Mouse (Mus musculus) cerebellum, adult 9-11 months (tissue): ENCODE measurements around the gene Cd300ld5.
A peak's percentile ranks its signal among the peaks of the same experiment; 100 is the strongest.
"Not testable (repeated sequence)": the region's sequence is repeated elsewhere in the genome, so short reads cannot be mapped to it uniquely, and the experiment has no call there.

Experiments used
- DNase-seq: peaks from one replicate; pipeline ENCODE4 v3.0.0; 2022

Gene Cd300ld5

DNA sequence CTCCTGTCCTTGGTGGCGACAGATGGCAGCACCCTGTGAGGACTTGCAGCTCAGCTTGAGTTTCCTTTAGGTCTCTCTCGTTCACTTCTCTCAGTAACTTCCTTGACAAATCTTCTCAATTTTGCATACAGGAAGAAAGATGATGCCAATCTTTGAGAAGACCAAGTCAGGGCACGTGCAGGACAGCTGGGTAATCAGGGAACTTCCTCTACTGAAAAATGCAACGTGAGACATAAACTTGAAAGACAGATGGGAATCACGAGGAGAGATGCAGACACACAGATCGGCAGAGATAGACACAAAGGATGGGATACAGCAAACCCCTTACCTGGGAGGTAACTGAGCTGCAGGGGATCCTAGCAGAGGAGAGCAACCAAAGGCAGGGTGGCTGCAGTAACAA lies at the start of gene Cd300ld5:
Cd300ld5 (minus strand) TSS at position 101 of the 400 bp plus-strand sequence.
- DNase-seq = not testable (repeated sequence)

DNA sequence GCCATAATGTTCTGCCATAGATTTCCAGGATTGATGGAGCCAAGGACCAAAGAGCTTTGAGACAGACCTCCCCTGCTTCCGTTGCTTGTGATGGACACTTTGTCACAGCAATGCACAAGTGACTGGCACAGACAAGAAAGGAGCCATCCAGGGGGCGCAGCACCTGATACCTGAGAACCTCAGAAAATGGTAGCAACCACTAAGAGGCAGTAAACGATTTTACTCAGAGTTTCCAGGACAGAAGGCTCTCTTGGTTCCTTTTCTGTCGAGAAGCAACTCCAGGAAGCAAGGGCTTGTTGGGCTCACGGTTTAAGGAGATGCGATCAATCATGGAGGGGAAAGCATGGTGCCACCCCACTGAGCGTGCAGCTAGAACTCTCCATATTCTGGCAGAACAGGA lies 48.6 kb upstream of the Cd300ld5 start:
- no peak for DNase-seq

DNA sequence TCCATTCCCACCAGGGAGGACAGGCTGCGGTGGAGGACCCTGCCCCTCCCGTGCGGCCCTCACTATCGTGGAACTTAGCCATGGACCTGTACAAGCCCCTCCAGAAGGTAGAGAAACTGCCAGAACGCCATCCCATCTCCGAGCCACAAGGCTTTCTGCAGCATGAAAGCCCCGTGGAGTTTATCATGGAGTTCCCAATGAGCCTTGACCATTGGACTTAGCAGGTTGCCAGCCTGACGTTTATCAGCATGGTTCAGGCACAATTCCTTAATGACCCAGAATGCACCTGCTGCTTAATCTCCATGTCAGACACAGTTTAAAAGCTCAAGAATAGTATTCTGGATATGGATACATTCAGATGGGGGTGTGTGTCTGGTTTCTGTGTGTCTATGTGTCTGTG lies 47.5 kb upstream of the Cd300ld5 start:
- no peak for DNase-seq

DNA sequence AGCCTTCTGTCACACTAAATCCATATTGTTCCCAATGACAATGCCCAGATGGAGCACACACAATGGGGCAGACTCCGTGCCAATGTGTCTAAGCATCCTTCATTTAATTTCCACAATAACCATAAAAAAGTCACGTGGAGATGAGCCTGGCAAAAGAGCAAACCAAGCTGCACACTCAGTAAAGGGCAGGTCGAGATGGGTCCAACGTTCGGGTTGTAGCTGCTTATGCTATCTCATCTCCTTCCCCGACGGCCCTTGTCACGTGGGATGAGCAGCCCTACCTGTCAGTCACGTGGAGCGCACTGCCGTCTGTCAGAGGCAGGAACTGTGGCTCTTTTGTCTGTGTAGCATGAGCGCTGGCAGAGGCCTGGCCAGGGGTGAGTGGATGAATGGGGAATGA lies 47.0 kb upstream of the Cd300ld5 start:
- peak; percentile 58 for DNase-seq

DNA sequence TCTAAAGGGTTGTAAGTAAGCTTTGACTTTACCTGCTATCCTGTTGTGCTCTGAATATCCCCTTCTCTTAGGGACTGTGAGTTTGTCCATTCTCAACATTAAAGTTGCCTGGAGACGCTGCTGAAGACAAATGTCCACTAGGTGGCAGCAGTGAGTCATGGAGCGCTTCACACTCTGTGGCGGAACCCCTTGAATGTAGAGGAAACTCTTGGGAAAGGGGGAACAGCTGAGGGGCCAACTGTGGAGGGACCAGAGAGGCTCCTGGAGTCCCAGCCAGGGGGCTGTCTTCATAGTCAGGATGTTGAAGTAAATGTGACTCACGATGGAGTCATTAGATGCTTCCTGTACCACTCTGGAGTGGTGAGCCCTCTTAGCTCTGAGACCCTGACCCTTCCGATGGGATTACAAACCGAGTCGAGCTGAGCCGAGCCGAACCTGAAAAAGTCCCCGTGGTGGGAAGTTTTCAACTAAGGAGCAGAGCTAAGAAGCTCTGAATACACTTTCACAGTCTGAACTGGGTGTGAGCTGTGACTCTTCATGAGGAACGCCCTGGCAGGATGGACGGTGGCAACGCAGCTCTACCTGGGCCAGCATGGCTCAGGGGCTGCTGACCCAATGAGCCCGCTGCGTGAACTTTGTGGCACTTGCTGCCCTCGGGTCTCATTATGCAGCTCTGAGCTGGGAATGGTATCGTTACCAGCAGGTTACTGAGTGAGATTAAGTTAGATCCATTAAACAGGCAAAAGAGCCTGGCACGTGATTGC lies 46.0 kb upstream of the Cd300ld5 start:
- peak; percentile 78 for DNase-seq

DNA sequence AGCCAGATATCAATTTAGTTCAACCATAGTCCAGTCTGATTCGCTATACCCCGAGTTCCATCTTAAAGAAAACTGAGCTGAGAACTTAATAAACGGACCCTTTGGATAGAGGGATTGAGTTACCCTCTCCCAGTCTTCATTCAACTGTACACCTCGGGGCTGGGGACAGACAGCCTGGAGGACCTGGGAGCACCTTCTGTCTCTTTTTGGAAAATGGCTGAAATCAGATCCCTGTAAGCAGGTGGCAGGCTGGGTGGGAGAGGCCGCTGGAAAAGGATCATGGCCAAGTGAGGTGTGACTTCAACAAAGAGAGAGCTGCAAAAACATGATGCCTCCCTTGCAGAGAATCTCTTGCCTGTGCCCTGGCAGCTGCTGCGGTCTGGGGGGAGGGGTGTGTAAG lies 44.6 kb upstream of the Cd300ld5 start:
- DNase-seq = no peak

DNA sequence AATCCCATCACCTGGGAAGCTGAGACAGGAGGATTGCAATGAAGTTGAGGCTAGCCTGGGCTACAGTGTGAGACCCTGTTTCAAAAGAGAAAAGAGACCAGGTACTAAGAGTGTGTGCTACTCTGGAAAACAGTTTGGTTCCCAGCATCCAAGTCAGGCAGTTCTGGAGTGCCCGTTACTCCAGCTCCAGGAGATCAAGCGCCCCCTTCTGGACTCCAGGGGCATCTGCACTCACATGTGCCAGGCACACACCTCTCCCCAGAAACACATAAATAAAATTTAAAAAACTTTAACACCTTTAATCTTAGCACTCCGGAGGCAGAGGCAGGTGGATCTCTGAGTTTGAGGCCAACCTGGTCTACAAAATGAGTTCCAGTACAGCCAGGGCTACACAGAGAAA lies 43.8 kb upstream of the Cd300ld5 start:
- DNase-seq = no peak

DNA sequence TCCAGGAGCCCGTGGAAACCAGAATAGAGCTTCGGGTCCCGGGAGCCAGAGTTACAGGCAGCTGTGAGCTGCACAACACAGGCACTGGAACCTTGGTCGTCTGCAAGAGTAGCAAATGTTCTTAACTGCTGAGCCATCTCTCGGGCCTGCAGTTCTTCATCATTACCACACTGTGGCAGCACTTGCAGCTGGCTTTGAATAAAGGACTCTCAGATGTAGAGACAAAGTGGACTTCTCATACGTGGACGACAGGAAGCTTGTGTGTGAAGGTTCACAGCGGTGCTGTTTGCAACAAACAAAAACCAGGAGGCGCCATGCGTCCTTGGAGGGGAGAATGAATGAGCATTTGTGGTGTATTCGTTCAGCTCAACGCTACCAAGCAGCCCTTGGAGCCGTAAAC lies 43.3 kb upstream of the Cd300ld5 start:
- DNase-seq = peak; percentile 75

DNA sequence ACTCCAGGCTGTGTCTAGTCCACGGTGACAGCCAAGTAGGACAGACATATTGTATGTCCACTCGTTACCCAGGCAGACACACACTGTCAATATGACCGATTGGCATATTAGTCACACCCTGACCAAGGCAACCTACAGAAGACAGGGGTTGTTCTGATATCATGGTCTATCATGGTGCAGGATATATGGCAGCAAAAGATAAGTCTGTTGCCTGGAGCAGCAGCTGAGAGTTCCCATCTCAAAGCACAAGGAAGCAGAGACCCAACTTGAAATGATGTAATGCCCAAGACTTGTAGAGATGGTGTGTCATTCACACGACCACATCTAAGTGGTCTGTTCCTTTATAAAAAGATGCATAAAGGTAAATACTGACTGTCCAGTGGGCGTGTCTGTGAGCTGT lies 41.1 kb upstream of the Cd300ld5 start:
- DNase-seq = no peak

DNA sequence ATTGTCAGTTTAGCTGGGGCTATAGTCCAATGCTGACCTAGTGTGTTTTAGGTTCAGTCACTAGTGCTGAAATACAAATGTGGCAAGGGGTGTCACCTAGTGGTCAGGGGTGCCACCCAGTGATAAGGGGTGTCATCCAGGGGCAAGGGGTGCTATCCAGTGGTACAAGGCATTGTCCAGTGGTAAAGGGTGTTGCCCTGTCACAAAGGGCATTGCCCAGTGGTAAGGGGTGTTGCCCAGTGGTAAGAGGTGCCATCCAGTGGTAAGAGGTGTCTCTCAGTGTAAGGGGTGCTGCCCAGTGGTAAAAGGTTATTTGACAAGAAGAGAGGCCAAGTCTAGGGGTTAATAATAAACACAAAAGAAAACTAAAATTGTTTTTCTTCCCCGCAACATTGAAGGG lies 39.9 kb upstream of the Cd300ld5 start:
- DNase-seq = no peak

DNA sequence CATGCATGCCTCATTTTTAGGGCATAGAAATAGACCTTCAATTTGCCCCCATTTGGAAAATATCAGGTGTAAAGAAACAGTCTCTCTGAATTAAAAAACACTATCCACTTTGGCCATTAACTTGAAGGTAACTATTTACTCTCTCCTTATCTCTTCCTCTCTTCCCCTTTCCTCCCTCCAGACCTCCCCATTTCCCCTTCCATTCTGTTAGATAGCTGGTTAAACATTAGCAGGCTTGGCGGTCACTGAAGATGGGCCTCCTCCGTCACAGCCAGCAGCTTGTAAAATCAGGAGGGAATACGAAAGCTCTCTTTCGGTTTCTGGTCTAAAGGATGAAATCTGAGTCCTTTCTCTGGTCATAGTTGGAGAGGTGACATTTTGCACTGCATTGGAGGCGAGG lies 38.3 kb upstream of the Cd300ld5 start:
- DNase-seq = no peak

DNA sequence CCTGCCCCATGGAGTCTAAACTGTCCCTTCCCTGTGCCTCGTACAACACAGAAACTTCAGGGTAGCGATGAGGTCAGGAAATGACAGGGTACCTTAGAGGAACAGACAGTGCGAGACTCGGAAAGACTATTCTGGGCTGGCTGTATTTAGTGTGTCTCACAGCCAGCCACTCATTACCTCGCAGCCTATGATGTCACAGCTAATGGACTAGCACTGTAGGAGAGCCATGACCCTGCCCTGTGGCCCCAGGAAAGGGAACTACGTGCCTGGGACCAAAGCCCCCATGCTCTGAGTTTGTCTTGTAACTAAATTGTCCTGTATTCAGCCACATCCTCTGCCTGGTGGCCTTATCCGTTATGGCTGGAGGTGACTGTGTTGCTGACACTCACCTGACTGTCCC lies 37.8 kb upstream of the Cd300ld5 start:
- no peak for DNase-seq

DNA sequence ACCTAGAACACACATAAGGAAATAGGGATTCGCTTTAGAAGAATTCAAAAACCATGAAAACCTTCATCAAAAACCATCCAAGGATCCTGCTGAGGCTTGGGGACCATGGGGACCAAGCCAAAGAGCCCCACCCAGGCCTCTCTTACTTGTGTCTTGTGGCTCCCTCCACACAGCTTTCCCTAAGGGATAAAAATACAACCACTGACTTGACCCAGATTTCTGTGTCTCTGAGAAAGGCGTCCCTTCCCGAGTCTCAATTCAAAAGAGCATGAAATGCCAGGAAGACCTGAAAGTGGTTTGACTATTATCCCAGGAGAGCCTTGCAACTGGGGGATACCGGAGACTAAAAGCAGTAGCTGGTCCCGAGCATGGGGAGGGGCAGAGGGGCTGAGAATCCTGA lies 35.4 kb upstream of the Cd300ld5 start:
- no peak for DNase-seq

DNA sequence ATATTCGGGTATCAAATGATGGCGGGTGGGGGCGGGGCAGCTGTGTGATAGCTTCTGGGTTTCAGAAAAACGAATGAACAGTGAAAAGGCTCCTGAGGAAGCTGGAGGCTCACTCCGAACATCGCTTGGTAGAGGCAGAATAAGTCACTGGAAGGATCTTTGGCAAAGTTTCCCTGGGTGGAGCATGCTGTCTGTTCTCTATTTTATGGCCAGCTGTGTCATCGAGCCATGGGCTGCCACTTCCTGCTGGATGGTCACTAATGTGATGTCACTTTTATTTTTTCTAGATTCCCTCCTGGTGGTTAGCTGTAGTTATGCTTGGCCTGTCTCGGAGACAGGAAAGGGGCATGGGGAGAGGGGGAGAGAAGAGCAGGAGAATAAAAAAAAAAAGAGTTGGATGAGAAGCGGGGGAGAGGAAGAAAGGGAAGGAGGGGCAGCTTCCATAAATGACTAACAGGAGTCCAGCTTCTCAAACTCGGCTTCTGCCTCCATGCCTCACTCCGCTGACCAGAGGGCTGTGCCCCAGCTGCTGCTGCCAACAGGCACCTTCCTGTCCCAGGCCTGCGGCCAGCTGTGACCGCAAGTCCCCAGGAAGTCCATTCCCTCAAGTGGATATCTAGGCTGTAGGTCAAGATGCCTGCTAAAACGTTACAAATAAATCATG lies 34.2 kb upstream of the Cd300ld5 start:
- DNase-seq = no peak

DNA sequence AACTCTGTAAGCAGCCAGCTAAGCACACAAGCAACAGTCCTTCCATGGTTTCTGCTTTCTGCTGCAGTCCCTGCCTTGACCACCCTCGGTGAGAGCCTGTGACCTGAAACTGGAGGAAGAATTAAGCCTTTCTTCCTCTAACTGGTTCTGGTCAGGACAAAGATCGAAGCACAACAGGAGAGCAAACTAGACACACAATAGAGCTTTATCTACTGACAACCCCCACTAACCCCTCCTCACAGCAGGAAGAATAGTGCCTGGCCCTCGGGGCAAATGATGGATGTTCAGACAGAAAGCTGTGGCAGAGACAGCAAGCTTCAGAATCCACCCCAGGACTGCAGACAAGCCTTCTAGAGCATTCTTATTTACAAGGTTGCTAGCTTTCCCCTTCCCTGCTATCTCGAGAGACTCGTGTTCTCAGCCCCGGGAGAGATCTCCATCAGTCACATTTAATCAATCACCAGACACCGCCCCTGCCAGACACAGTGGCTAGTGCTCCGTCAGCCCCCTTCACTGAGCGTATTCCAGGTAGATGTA lies 33.5 kb upstream of the Cd300ld5 start:
- DNase-seq = no peak

DNA sequence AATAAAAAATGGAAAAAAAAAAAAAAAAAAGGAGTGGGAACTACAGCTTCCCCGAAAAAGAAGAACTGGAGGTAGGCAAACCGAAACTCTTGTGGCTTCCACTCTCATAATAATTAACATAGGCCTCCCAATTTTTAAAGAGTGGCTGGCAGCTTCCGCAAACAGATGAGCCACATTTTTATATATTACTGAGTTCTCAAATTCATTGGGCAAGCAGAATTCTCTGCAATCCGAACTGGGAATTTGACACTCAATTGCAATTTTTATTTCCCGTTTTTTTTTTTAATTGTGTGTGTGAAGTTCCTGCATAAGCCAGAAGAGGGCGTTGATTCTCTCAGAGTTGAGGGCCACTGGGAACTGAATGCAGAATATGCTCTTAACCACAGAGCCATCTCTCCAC lies 29.2 kb upstream of the Cd300ld5 start:
- DNase-seq = no peak

DNA sequence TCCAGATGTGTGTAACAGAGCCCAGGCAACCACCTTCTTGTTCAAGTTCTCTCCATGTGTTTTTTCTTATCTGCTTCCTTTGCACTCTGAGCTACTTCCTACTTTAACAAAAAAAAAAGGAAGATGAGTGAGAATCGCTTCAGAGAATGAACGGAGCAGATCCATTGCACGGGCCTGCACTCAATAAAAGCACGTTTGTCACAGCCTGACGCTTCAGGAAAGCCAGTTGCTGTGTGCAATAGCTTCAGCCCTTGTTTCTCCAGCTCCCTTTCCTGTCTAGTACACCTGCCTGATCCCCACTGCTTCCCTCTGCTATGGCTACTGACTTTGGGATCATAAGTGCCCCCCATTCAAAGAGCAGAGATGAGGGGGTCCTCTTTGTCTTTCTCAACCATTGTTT lies 24.5 kb upstream of the Cd300ld5 start, which contains the start of gene Cd300e:
Cd300e (minus strand) TSS at position 101 of the 400 bp plus-strand sequence.
- no peak for DNase-seq

DNA sequence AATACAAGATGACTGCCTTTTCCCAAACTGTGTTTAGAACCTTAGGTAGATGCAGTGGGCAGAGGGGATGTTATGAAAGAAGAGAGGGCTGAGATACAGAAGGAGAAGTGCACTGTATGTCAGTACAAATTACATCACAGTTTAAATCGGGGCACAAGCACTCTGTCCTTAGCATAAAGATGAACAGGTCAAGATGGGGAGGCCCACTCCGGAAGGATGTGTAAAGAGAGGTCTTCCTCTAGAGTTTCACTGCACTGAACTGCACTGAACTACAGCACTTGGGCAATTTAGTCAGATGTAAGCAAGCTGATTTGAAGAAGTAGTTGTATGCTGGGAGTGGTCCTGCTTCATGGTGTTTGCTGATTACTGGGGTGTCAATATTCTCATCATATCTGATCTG lies 22.2 kb upstream of the Cd300ld5 start:
- no peak for DNase-seq

DNA sequence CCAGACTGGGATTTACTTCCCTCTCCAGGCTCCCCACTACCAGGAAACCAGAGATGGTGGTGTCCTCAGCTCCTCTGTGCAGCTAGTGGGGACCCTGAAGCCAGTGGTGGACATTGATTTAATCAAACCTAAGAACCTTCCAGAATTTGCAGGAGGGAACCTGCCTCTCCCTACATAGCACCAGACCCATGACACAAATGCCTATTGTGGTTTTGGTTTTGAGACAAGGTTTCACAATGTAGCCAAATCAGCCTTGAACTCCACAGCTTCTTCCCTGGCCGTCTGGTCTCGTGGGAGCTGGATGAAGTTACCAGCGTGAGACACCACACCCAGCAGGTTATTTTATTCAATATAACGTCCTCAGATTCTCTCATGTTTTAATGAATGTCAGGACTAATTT lies 21.1 kb upstream of the Cd300ld5 start:
- no peak for DNase-seq

DNA sequence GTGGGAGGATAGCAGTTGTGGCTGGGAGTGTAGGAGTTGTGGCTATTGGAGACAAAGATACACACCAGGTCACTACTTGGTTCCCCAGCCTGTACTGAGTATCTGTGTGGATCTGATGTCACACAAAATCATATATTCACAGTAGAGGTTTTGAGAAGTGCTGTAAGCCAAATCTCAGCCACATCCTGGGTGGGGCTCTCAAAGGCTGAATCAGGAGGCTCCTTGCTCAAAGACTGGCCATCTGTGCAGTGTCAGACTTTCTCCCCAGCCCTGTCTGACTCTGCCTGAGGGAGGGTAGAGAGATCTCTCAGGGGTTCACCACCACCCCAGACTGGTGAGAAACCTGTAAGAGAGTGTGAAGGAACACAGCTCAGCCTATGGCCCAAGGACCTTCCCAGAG lies 17.0 kb upstream of the Cd300ld5 start:
- peak; percentile 31 for DNase-seq

DNA sequence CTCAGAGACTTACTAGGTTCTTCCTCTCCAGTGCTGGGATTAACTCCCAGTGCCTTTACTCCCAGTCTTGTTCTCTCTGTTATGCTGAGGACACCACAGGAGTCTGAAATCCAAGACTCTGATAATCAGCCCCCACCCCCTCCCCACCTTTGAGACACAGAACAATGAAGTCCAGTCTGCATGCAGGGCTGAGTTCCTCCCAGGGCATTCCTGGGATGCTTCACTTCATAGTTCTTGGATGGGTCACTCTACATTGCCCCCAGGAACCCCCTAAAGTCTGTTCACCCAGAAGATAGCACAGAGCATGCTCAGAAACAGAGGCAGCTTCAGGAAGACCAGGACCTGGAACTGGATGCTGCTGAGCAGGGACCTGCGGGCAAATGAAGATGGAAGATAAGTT lies 15.4 kb upstream of the Cd300ld5 start:
- peak; percentile 17 for DNase-seq

DNA sequence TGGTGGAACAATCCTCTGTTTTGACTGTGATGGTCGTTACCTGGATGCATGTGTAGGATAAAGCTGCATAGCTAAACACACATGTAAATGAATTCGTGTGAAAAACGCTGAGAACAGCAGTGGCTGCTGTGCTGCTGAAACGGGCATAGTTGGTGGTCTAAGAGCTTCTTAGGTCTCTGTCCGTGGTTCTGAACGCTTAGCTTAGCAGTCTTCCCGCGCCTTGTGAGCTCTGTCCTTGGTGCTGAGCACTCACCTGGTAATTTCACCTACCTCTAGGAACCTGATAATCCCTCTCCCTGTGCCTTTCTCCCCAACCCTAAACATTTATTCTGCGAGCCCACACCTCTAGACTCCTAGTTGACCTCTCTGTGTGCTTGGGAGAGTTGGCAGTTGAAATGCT lies 14.6 kb upstream of the Cd300ld5 start:
- peak; percentile 24 for DNase-seq

DNA sequence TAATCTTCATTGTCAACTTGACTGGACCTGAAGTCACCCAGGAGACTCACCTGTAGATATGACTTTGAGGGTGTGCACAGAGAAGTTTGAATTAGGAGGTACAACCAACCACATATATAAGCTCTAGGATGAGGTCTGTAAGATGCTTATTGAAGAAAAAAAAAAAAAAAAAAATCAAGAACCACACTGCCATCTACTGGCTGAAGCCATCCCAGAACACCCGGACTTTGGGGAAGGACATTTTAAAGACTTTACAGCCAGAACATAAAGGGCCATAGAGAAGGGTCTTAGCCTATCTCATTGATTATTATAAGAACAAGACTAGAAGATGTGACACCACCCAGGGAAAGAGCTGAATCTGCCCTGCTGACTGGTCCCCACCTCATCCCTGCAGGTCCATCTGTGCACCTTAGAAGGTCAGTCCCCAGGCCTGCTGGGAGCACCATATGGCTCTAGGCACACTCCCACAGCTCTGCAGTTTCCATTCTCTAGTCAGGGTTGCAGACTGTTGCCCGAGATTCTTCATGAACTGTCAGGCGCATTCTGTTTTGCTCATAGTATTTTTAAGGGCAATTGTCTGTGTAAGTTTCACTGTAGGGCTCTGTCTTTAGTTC lies 11.8 kb upstream of the Cd300ld5 start:
- peak; percentile 98 for DNase-seq

DNA sequence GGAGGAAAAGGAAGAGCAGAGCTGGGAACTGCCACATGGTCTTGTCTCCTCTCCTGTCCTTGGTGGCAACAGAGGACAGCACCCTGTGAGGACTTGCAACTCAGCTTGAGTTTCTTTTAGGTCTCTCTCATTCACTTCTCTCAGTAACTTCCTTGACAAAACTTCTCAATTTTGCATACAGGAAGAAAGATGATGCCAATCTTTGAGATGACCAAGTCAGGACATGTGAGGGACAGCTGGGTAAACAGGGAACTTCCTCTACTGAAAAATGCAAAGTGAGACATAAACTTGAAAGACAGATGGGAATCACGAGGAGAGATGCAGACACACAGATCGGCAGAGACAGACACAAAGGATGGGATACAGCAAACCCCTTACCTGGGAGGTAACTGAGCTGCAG lies 10.7 kb upstream of the Cd300ld5 start, which contains the start of gene Cd300ld3:
Cd300ld3 (minus strand) TSS at position 151 of the 400 bp plus-strand sequence.
- DNase-seq = peak; percentile 37
